Mouse (Mus musculus): ENCODE results near the gene Nfix.
A peak's percentile ranks its signal among the peaks of the same experiment; 100 is the strongest.

Nfix gene

GRCm38 (mm10) chr8:84718476-84718875, 81.7 kb downstream of the Nfix start:
- no peak for DNase-seq (ENCODE audit: low spot score in 2 of 2)

- no peak for DNase-seq (ENCODE audit: low spot score in 2 of 2)
These were observed 83.4 kb downstream of the Nfix start for GRCm38 (mm10) chr8:84716790-84717189.

GRCm38 (mm10) chr8:84715893-84716468, 84.2 kb downstream of the Nfix start:
- DNase-seq (ENCODE audit: low spot score in 2 of 2), result no peak

- DNase-seq (ENCODE audit: low spot score in 2 of 2), result no peak
These were observed 86.0 kb downstream of the Nfix start for GRCm38 (mm10) chr8:84714161-84714560.

GRCm38 (mm10) chr8:84713381-84713780, 86.8 kb downstream of the Nfix start:
- no peak for DNase-seq (ENCODE audit: low spot score in 2 of 2)

GRCm38 (mm10) chr8:84712759-84713120, 87.4 kb downstream of the Nfix start:
- DNase-seq (ENCODE audit: low spot score in 2 of 2), result no peak

GRCm38 (mm10) chr8:84711933-84712758, 88.0 kb downstream of the Nfix start:
- DNase-seq (ENCODE audit: low spot score in 2 of 2), result no peak

GRCm38 (mm10) chr8:84711312-84711711, 88.8 kb downstream of the Nfix start:
- DNase-seq (ENCODE audit: low spot score in 2 of 2), result no peak

- DNase-seq (ENCODE audit: low spot score in 2 of 2), result no peak
These were observed 90.2 kb downstream of the Nfix start for GRCm38 (mm10) chr8:84709931-84710330.

- peak; percentile 74 to 78 for DNase-seq (ENCODE audit: low spot score in 2 of 2)
These were observed 91.2 kb downstream of the Nfix start for GRCm38 (mm10) chr8:84708774-84709475.

GRCm38 (mm10) chr8:84708071-84708541, 92.0 kb downstream of the Nfix start:
- DNase-seq (ENCODE audit: low spot score in 2 of 2), result no peak

GRCm38 (mm10) chr8:84707267-84707883, 92.8 kb downstream of the Nfix start:
- no peak for DNase-seq (ENCODE audit: low spot score in 2 of 2)

GRCm38 (mm10) chr8:84706610-84707266, 93.4 kb downstream of the Nfix start:
- no peak for DNase-seq (ENCODE audit: low spot score in 2 of 2)

- no peak for DNase-seq (ENCODE audit: low spot score in 2 of 2)
These were observed 94.2 kb downstream of the Nfix start for GRCm38 (mm10) chr8:84705960-84706359.

- no peak for DNase-seq (ENCODE audit: low spot score in 2 of 2)
These were observed 95.0 kb downstream of the Nfix start for GRCm38 (mm10) chr8:84704867-84705831.

- DNase-seq (ENCODE audit: low spot score in 2 of 2), result no peak
These were observed 95.8 kb downstream of the Nfix start for GRCm38 (mm10) chr8:84704356-84704755.

- no peak for DNase-seq (ENCODE audit: low spot score in 2 of 2)
These were observed 96.5 kb downstream of the Nfix start for GRCm38 (mm10) chr8:84703466-84704249.

- DNase-seq (ENCODE audit: low spot score in 2 of 2), result no peak
These were observed 97.1 kb downstream of the Nfix start for GRCm38 (mm10) chr8:84702963-84703465.

- no peak for DNase-seq (ENCODE audit: low spot score in 2 of 2)
These were observed 97.6 kb downstream of the Nfix start for GRCm38 (mm10) chr8:84702561-84702960.
